Mouse (Mus musculus) cerebellum, postnatal 4 days (tissue): ENCODE measurements at regions not wholly inside any gene's neighbourhood (a gene's known extent, or its start where the extent isn't known, plus 50 kb on each side); places are given as distances from the start of the nearest gene placed in this dataset.
"Not testable (repeated sequence)": the region's sequence is repeated elsewhere in the genome, so short reads cannot be mapped to it uniquely, and the experiment has no call there.

ENCODE experiments used
- DNase-seq, 2 experiments: peaks; one replicate each; pipeline ENCODE4 v3.0.0; 2022; ENCODE audit warnings: low spot score in 2 of 2, mixed read lengths in 1 of 2

GRCm38 (mm10) chr12:54519370-54519769 lies 137.0 kb downstream of the Sptssa start:
- DNase-seq: no peak

DNA sequence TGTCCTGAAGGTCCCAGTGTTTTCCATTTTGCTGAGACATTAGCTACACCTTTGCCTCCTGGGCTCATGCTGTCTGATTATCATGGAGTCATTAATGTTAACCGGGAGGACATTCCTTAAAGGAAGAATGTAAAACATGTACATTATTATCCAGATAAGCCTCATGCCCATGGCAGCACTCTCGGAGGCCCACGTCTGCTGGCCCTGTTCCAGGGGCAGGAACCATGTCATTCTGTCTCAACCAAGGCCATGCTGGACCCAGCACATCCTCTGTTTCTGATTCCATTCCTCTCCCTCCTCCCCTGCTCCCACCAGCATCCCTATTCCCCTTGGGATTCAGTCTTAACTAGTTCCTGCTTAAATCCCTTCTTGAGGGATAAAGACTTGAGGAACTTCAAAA lies 139.1 kb downstream of the Sptssa start:
- no peak for DNase-seq

- DNase-seq: no peak
Measured at GRCm38 (mm10) chr12:54516463-54516862, 139.9 kb downstream of the Sptssa start.

GRCm38 (mm10) chr12:54516039-54516438 lies 140.3 kb downstream of the Sptssa start:
- DNase-seq: not testable (repeated sequence)

- DNase-seq: no peak
Measured at GRCm38 (mm10) chr12:54509903-54510302, 146.5 kb downstream of the Sptssa start.

DNA sequence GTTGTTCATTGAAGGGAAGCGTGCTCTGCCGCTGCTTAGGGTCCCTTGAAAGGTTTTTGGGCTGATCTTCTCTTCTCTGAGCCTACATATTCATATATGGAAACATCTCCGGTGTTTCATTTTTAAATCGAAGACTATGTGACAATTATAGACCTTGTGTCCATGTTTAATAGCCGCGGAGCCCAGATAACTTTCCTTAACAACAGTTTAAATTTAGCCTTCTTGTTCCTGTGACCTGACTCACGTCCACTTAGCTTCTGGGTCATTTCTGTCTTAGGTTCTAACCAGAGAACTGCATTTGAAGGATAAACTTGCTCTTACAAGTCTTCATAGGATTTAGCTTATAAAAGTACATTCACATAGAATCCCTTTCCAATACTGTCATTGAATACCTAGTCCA lies 153.6 kb downstream of the Sptssa start:
- DNase-seq: no peak

- DNase-seq: no peak
Measured at GRCm38 (mm10) chr12:54499963-54500362, 156.4 kb downstream of the Sptssa start.

- no peak for DNase-seq
Measured at GRCm38 (mm10) chr12:54495701-54496374, 160.5 kb downstream of the Sptssa start.

GRCm38 (mm10) chr12:54494756-54495375 lies 161.5 kb downstream of the Sptssa start:
- no peak for DNase-seq

- DNase-seq: no peak
Measured at GRCm38 (mm10) chr12:54492737-54493136, 163.6 kb downstream of the Sptssa start.

GRCm38 (mm10) chr12:54490460-54490859 lies 165.9 kb downstream of the Sptssa start:
- DNase-seq: no peak

DNA sequence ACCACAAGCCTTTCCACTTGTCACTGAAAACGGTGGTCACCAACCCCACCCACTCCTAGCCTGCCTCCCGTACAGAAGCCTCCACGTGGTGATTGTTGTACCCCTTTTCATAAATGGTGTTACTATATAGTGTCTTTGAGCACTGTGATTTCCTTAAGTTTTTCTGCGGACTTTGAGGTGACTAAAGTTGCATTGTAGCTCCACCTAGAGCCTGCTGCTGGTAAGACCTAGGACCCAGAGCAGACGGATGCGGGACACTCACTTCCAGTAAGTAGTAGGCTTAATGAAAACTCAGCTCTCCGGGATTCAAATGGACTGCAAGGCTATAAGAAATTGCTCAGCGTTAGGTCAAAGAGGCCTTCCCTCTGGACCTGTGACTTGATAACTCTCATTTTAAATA lies 166.7 kb downstream of the Sptssa start:
- peak; percentile 59 to 73 for DNase-seq

GRCm38 (mm10) chr12:54487689-54488088 lies 168.7 kb downstream of the Sptssa start:
- DNase-seq: no peak

GRCm38 (mm10) chr12:54482020-54482419 lies 174.4 kb downstream of the Sptssa start:
- DNase-seq: no peak

GRCm38 (mm10) chr12:54479841-54480240 lies 176.5 kb downstream of the Sptssa start:
- DNase-seq: no peak

GRCm38 (mm10) chr12:54472881-54473280 lies 183.5 kb downstream of the Sptssa start:
- no peak for DNase-seq

DNA sequence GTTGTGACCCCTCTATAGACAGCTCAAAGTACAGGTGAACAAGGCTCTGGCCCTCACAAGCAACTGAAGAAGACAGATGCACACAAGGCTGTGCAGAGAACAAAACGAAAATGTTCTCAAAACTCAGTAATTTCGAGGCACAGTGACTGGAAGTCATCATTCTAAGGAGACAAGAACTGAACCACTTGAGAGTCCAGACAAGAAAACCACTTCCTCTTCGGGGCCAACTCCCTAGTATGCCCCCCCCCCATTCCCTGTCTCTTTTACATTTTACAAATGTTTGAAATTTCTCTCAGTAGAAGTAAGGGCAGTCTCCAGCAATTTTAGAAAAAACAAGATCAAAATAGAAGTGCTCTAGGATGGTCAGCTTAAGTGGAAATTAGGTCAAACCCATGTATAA lies 184.0 kb downstream of the Sptssa start:
- no peak for DNase-seq

DNA sequence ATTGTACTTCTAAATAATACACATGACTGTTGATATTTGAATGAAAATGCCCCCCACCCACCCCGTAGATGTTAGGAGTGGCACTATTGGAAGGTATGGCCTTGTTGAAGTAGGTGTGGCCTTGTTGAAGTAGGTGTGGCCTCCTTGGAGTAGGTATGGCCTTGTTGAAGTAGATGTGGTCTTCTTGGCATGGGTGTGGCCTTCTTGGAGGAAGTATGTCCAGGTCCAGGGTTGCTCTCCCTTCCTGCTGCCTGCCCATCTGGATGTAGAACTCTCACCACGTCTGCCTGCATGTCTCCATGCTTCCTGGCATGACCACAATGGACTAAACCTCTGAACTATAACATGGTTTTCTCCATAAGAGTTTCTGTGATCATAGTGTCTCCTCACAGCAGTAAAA lies 188.7 kb downstream of the Sptssa start:
- DNase-seq: no peak

- DNase-seq: no peak
Measured at GRCm38 (mm10) chr12:54463806-54464205, 192.6 kb downstream of the Sptssa start.

- DNase-seq: no peak
Measured at GRCm38 (mm10) chr12:54461411-54461810, 195.0 kb downstream of the Sptssa start.

DNA sequence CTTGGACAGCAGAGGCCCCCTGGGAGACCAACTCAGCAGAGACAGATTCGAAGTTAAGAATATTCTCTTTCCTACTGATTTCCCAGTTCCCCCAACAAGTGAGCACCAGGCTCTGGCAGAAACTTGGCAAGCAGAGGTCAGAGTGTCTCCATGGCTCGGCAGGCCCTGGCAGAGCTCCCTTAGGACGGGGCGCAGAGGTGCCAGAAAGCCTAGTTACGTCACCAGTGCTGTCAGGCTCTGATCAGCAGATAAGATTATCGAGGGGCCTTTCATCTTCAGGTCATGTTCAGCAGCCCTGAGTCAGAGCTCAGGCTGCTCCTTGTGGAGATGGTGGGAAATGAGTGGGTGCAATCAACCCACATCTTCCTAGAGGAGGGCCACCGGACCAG lies 196.2 kb downstream of the Sptssa start:
- peak in 1 of 2 experiments; percentile 39 for DNase-seq

GRCm38 (mm10) chr12:54459462-54460134 lies 196.8 kb downstream of the Sptssa start:
- DNase-seq: no peak

DNA sequence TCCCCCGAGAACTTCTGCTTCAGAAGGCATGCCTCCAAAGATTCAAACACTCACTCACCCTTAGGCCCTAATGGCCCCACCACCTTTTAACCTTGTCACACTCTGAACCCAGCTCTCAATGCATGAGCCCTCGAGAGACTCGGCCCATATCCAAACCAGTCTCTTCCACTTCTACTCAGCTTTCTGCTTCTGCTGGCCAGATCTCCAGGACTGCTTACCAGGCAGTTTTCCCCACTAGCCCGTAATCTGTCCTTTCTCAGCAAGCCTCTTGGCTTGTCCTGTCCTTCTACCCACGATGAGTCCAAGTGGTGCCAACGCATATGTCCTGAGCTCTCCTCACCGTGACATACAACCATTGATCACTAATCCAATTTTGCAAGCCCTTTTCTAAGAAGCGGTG lies 199.6 kb downstream of the Sptssa start:
- DNase-seq: no peak
